Mouse (Mus musculus) stomach, adult 2 months (tissue): Measurements from ENCODE around the gene Gm10073. TPM values are rescaled to one million over a fixed set of nuclear protein-coding genes. Genes with fewer than 3 reads are reported as not detected.

Experiments used
- polyA plus RNA-seq: library from polyadenylated mRNA; depleted of rRNA; stranded (reverse); fragments of >200 nt; gene quantifications from 2 replicates; pipeline ENCODE4 v1.2.3, GENCODE M21; 2012; rRNA removed

Gene Gm10073
- 26.5 and 33.5 TPM in 2 replicates for polyA plus RNA-seq

GRCm38 (mm10) chr8:106573168-106573567 lies at the start of gene Gm10073:
Gm10073 (minus strand) TSS chr8:106573461.

GRCm38 (mm10) chr8:106603131-106603819 lies 30.0 kb upstream of the Gm10073 start, which contains the start of gene Cdh1:
Cdh1 (plus strand) TSS chr8:106603351.

Other genes starting within 250 kb of the Gm10073 start
- 42.3 and 45.5 TPM in 2 replicates for gene Smpd3, start 235.5 kb downstream of the Gm10073 start, polyA plus RNA-seq
- 0.37 and 0.54 TPM in 2 replicates for gene Zfp90, start 158.1 kb downstream of the Gm10073 start, polyA plus RNA-seq
- gene 6030452D12Rik, start 72.9 kb downstream of the Gm10073 start, polyA plus RNA-seq: not detected in 2 replicates
- 1.8 and 2.1 TPM in 2 replicates for gene Cdh3, start 62.6 kb downstream of the Gm10073 start, polyA plus RNA-seq
- 91.5 and 121 TPM in 2 replicates for gene Cdh1, start 29.9 kb upstream of the Gm10073 start, polyA plus RNA-seq
- gene Tango6, start 109.6 kb upstream of the Gm10073 start, polyA plus RNA-seq: 1.9 and 2.1 TPM in 2 replicates